Mouse (Mus musculus): Measurements from ENCODE around the gene Naalad2. TPM values are rescaled to one million over a fixed set of nuclear protein-coding genes. Genes with fewer than 3 reads are reported as not detected.
"Not testable (repeated sequence)": the region's sequence is repeated elsewhere in the genome, so short reads cannot be mapped to it uniquely, and the experiment has no call there.

Gene Naalad2
- total and polyA plus RNA-seq, 3 experiments: 0.13 to 2.4 (median 2.2) TPM

DNA sequence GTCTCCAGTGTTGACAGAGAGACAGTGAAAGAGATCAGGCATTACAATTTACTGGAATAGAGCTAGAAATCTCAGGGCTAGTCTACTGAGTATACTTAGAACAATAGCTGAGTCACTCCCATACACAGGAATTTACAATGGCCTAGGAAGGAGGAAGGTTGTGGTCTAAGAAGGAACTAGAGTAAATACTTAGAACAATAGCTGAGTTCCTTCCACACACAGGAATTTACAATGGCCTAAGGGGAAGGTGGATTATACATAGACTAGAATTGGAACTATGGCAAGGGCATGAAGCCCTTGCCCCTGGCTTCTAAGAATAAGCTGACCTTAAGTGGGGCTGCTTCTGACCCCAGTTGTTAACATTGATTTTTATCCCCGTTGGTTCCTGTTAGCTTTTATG, 29.8 kb downstream of the Naalad2 start:
- H3K4me1 ChIP-seq (ENCODE audit: control insufficient read depth in 1 of 2, insufficient read depth in 2 of 2); DNase-seq (ENCODE audit: extremely low read depth); dilution Hi-C loops (cut with MboI; ENCODE audit: extremely low pct_ligation_motif_present, extremely low pct_unique_long_range_greater_than_20kb, low sequenced_read_pairs); H3K9ac ChIP-seq (ENCODE audit: insufficient read depth, low read depth); H3K79me2 ChIP-seq (replicated peaks; ENCODE audit: control insufficient read depth, extremely low read depth, insufficient read depth, poor library complexity, severe bottlenecking); in situ Hi-C loops (cut with MboI; ENCODE audit: low pct_ligation_motif_present, low pct_unique_long_range_greater_than_20kb, low sequenced_read_pairs); H3K4me3 ChIP-seq (replicated peaks in 1 of 3; ENCODE audit: low read depth in 2 of 3, low read length in 2 of 3, poor library complexity in 1 of 3); H3K27me3 ChIP-seq (replicated peaks); H3K36me3 ChIP-seq (replicated peaks in 1 of 2; ENCODE audit: control insufficient read depth in 1 of 2, insufficient read depth in 1 of 2, low read length in 1 of 2); H3K4me2 ChIP-seq (ENCODE audit: insufficient read depth, low read depth, poor library complexity, severe bottlenecking); H3K9me3 ChIP-seq (replicated peaks; ENCODE audit: low read length); H3K27ac ChIP-seq (ENCODE audit: insufficient read depth, low read depth): not testable (repeated sequence)

DNA sequence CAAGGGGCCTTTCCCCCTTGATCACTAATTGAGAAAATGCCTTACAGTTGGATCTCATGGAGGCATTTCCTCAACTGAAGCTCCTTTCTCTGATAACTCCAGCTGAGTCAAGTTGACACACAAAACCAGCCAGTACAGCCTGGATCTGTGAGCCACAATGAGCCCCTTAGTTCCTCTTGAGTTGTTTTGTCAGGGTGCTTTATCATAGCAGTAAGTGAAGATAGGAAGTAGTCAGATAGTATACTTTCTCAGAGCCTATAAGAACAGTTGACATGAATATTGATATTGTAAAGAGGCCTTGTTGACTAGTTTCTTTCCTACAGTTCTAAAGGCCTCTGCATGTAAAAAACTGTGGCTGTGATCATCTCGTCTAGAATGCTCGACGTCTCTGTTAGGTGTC, 82.8 kb downstream of the Naalad2 start:
- no peaks in the 10 kb centered on the region for H3K27me3 ChIP-seq (replicated peaks)
- no peak overlapping the region for H3K27ac ChIP-seq (ENCODE audit: insufficient read depth, low read depth)

GRCm38 (mm10) chr9:18298301-18298700, 104.5 kb downstream of the Naalad2 start:
- no peak overlapping the region for H3K9ac ChIP-seq (ENCODE audit: insufficient read depth, low read depth)
- no peak for DNase-seq (ENCODE audit: extremely low read depth)
- H3K27me3 ChIP-seq (replicated peaks): no peaks in the 10 kb centered on the region
- no peak overlapping the region for H3K4me3 ChIP-seq (replicated peaks in 1 of 3; ENCODE audit: low read depth in 2 of 3, low read length in 2 of 3, poor library complexity in 1 of 3)
- peaks cover 21% of the 10 kb centered on the region for H3K79me2 ChIP-seq (replicated peaks; ENCODE audit: control insufficient read depth, extremely low read depth, insufficient read depth, poor library complexity, severe bottlenecking)
- TF ChIP-seq MEF2A (IDR thresholded peaks at IDR 0.05; ENCODE audit: borderline replicate concordance, low read depth, low read length) (no peak), MYC (IDR thresholded peaks at IDR 0.05; ENCODE audit: low read depth, low read length) (no peak), SIN3A (IDR thresholded peaks at IDR 0.05; ENCODE audit: low read length) (no peak), ZMIZ1 (IDR thresholded peaks at IDR 0.05; ENCODE audit: low read depth, low read length) (no peak), GABPA (IDR thresholded peaks at IDR 0.05; ENCODE audit: insufficient replicate concordance, low read depth, low read length) (no peak), NRF1 (IDR thresholded peaks at IDR 0.05; ENCODE audit: low read depth, low read length) (no peak), ETS1 (conservative IDR thresholded peaks at IDR 0.05; ENCODE audit: low read depth, low read length) (no peak), SMC3 (IDR thresholded peaks at IDR 0.05; ENCODE audit: low read depth, low read length) (no peak), BHLHE40 (IDR thresholded peaks at IDR 0.05; ENCODE audit: low read depth, low read length) (no peak), ELF1 (IDR thresholded peaks at IDR 0.05; ENCODE audit: low read depth, low read length) (no peak), USF2 (conservative IDR thresholded peaks at IDR 0.05; ENCODE audit: low read depth, low read length) (no peak), E2F4 (IDR thresholded peaks at IDR 0.05; ENCODE audit: insufficient replicate concordance, low read depth, low read length) (no peak), MAZ (IDR thresholded peaks at IDR 0.05; ENCODE audit: low read depth, low read length) (no peak), ZKSCAN1 (IDR thresholded peaks at IDR 0.05; ENCODE audit: borderline replicate concordance, low read depth, low read length) (no peak), POLR2A (IDR thresholded peaks at IDR 0.05; ENCODE audit: low read depth, low read length) (no peak), POLR2AphosphoS2 (IDR thresholded peaks at IDR 0.05; ENCODE audit: low read depth, low read length) (no peak), ZNF384 (IDR thresholded peaks at IDR 0.05; ENCODE audit: low read depth, low read length) (no peak), JUN (IDR thresholded peaks at IDR 0.05; ENCODE audit: insufficient read depth, low read depth, low read length) (no peak)
- peaks cover 34 to 72% of the 10 kb centered on the region in 2 experiments for H3K36me3 ChIP-seq (replicated peaks in 1 of 2; ENCODE audit: control insufficient read depth in 1 of 2, insufficient read depth in 1 of 2, low read length in 1 of 2)
- H3K4me1 ChIP-seq (ENCODE audit: control insufficient read depth in 1 of 2, insufficient read depth in 2 of 2): peaks cover 3 to 16% of the 10 kb centered on the region in 2 experiments
- no peak overlapping the region for H3K4me2 ChIP-seq (ENCODE audit: insufficient read depth, low read depth, poor library complexity, severe bottlenecking)
- dilution Hi-C loops (cut with MboI; ENCODE audit: extremely low pct_ligation_motif_present, extremely low pct_unique_long_range_greater_than_20kb, low sequenced_read_pairs) (no loop called here), in situ Hi-C loops (cut with MboI; ENCODE audit: low pct_ligation_motif_present, low pct_unique_long_range_greater_than_20kb, low sequenced_read_pairs) (no loop called here)
- no peaks in the 10 kb centered on the region for H3K9me3 ChIP-seq (replicated peaks; ENCODE audit: low read length)
- H3K27ac ChIP-seq (ENCODE audit: insufficient read depth, low read depth): no peak overlapping the region

More for the DNA sequence above, 82.8 kb downstream of the Naalad2 start:
- Histone ChIP-seq H3K9me3 (replicated peaks; ENCODE audit: low read length) (no peaks in the 10 kb centered on the region), H3K36me3 (replicated peaks in 1 of 2; ENCODE audit: control insufficient read depth in 1 of 2, insufficient read depth in 1 of 2, low read length in 1 of 2) (peaks cover 3 to 43% of the 10 kb centered on the region in 2 experiments), H3K4me2 (ENCODE audit: insufficient read depth, low read depth, poor library complexity, severe bottlenecking) (no peak overlapping the region), H3K4me1 (ENCODE audit: control insufficient read depth in 1 of 2, insufficient read depth in 2 of 2) (no peaks in the 10 kb centered on the region), H3K79me2 (replicated peaks; ENCODE audit: control insufficient read depth, extremely low read depth, insufficient read depth, poor library complexity, severe bottlenecking) (no peaks in the 10 kb centered on the region), H3K9ac (ENCODE audit: insufficient read depth, low read depth) (no peak overlapping the region), H3K4me3 (replicated peaks in 1 of 3; ENCODE audit: low read depth in 2 of 3, low read length in 2 of 3, poor library complexity in 1 of 3) (no peak overlapping the region)
- TF ChIP-seq ELF1 (IDR thresholded peaks at IDR 0.05; ENCODE audit: low read depth, low read length): no peak
- no peak for TF ChIP-seq KAT2A (IDR thresholded peaks at IDR 0.05; ENCODE audit: insufficient replicate concordance, low read length)
- in situ Hi-C loops (cut with MboI; ENCODE audit: low pct_ligation_motif_present, low pct_unique_long_range_greater_than_20kb, low sequenced_read_pairs): no loop called here
- dilution Hi-C loops (cut with MboI; ENCODE audit: extremely low pct_ligation_motif_present, extremely low pct_unique_long_range_greater_than_20kb, low sequenced_read_pairs): no loop called here
- DNase-seq (ENCODE audit: extremely low read depth): no peak
